Mouse (Mus musculus): ENCODE measurements around the gene Polr1c. TPM values are rescaled to one million over a fixed set of nuclear protein-coding genes. Genes with fewer than 3 reads are reported as not detected.

The Polr1c gene
- polyA plus RNA-seq, 1 experiment from 2014 or later = 100 TPM

DNA sequence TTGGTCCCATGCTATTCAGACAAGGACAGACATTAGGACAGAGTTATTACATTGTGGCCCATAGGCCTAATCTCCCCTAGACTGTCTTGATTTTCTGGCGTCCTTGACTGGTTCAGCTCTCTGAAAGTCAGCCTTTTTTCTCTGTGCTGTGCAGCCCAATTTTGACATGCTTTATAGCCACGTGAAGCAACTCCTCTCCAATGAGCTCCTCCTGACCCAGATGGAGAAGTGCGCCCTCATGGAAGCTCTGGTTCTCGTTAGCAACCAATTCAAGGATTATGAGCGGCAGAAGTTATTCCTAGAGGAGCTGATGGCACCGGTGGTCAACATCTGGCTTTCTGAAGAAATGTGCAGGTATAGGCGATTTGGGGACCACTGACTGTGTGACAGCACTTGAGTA lies 20.3 kb downstream of the Polr1c start:
- Histone ChIP-seq H3K27ac (ENCODE audit: low read depth, low read length) (no peak overlapping the region), H3K9me3 (ENCODE audit: control insufficient read depth, low read length) (no peaks in the 10 kb centered on the region), H3K4me1 (replicated peaks; ENCODE audit: control insufficient read depth, insufficient read depth, low read length) (no peaks in the 10 kb centered on the region), H3K4me3 (ENCODE audit: low read depth, low read length) (no peak overlapping the region), H3K36me3 (ENCODE audit: control insufficient read depth, insufficient read depth, low read length) (peaks cover 13% of the 10 kb centered on the region; the same call in 1 of the 2 replicates), H3K4me2 (replicated peaks; ENCODE audit: low read depth, low read length) (no peak overlapping the region), H3K27me3 (ENCODE audit: control insufficient read depth, insufficient read depth, low read length) (no peaks in the 10 kb centered on the region), H3K9ac (ENCODE audit: low read depth, low read length) (no peak overlapping the region)
- ATAC-seq (ENCODE audit: low FRiP score) = no peak
- 85% methylated on average over 7 of the region's 7 CpGs for WGBS
- no peak for DNase-seq (ENCODE audit: low spot score)

DNA sequence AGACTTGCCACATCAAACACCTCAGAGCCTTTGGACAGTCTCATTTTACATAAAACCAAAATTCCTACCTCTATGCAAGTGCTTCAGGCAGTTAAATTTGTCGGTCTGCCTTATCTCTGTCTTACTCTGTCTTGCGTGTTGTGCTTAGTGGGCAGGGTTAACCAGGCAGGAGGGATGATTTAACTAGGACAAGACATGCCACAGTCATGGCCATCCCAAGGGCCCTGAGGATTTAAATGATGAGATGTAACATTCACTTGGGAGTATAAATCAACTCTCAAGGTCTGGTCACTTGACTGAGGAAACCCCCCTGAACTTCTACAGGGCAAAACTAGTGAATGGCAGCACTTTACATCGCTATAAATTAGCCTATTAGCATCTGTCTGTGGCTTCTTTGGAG lies 26.3 kb downstream of the Polr1c start:
- 95% methylated on average over 3 of the region's 3 CpGs for WGBS
- DNase-seq (ENCODE audit: low spot score) (no peak), ATAC-seq (ENCODE audit: low FRiP score) (no peak)
- H3K9me3 ChIP-seq (ENCODE audit: control insufficient read depth, low read length) = no peaks in the 10 kb centered on the region
- no peak overlapping the region for H3K27ac ChIP-seq (ENCODE audit: low read depth, low read length)
- no peak overlapping the region for H3K4me3 ChIP-seq (ENCODE audit: low read depth, low read length)
- H3K4me2 ChIP-seq (replicated peaks; ENCODE audit: low read depth, low read length) = no peak overlapping the region
- H3K9ac ChIP-seq (ENCODE audit: low read depth, low read length) = no peak overlapping the region
- H3K27me3 ChIP-seq (ENCODE audit: control insufficient read depth, insufficient read depth, low read length) = no peaks in the 10 kb centered on the region
- no peaks in the 10 kb centered on the region for H3K4me1 ChIP-seq (replicated peaks; ENCODE audit: control insufficient read depth, insufficient read depth, low read length)
- H3K36me3 ChIP-seq (ENCODE audit: control insufficient read depth, insufficient read depth, low read length) = peaks cover 13% of the 10 kb centered on the region

DNA sequence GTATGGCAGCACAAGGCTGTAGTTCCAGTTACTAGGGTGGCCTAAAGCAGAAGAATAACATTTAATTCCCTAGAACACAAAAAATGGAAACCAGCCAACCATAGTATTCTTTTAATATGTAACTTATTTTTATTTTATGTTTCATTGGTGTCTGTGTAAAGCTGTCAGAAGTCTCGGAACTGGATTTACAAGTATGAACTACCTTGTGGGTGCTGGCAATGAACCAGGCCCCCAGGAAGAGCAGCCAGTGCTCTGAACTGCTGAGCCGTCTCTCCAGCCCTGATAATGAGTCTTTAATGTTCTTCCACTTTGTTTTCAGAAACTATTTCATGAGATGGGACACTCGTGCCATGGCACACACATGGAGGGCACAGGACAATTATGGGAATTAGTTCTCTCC lies 37.3 kb downstream of the Polr1c start:
- no peak overlapping the region for H3K27ac ChIP-seq (ENCODE audit: low read depth, low read length)

DNA sequence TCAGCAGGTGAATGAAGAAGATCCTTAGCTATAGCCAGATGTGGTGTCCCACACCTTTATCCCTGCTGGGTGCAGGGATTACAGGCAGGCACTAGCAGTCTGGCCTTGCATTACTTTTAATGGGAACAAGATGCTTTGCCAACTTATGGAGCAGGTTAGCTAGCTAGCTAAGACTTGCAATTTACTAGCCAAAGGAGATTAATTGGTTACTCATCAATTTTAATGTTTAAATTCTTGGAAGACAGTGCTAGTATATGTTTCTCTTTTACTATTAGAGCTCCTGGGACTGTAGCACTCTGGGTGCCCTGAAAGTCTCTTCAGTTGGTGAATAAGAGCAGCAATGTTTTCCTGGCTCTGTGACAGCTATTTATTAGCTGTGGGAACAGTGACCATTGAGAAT lies 41.2 kb downstream of the Polr1c start:
- H3K4me1 ChIP-seq (replicated peaks; ENCODE audit: control insufficient read depth, insufficient read depth, low read length) = no peaks in the 10 kb centered on the region
- H3K9ac ChIP-seq (ENCODE audit: low read depth, low read length) = no peak overlapping the region
- H3K4me2 ChIP-seq (replicated peaks; ENCODE audit: low read depth, low read length) = no peak overlapping the region
- no peaks in the 10 kb centered on the region for H3K9me3 ChIP-seq (ENCODE audit: control insufficient read depth, low read length)
- H3K27me3 ChIP-seq (ENCODE audit: control insufficient read depth, insufficient read depth, low read length) = no peaks in the 10 kb centered on the region
- DNase-seq (ENCODE audit: low spot score) (no peak), ATAC-seq (ENCODE audit: low FRiP score) (no peak)
- no peak overlapping the region for H3K4me3 ChIP-seq (ENCODE audit: low read depth, low read length)
- no peak overlapping the region for H3K27ac ChIP-seq (ENCODE audit: low read depth, low read length)
- peaks cover 10% of the 10 kb centered on the region; the same call in 1 of the 2 replicates for H3K36me3 ChIP-seq (ENCODE audit: control insufficient read depth, insufficient read depth, low read length)

More for the DNA sequence above, 37.3 kb downstream of the Polr1c start:
- DNase-seq (ENCODE audit: low spot score) (no peak), ATAC-seq (ENCODE audit: low FRiP score) (no peak)
- Histone ChIP-seq H3K36me3 (ENCODE audit: control insufficient read depth, insufficient read depth, low read length) (peaks cover 13% of the 10 kb centered on the region; the same call in 1 of the 2 replicates), H3K4me1 (replicated peaks; ENCODE audit: control insufficient read depth, insufficient read depth, low read length) (no peaks in the 10 kb centered on the region), H3K4me3 (ENCODE audit: low read depth, low read length) (no peak overlapping the region), H3K4me2 (replicated peaks; ENCODE audit: low read depth, low read length) (no peak overlapping the region), H3K27me3 (ENCODE audit: control insufficient read depth, insufficient read depth, low read length) (no peaks in the 10 kb centered on the region), H3K9me3 (ENCODE audit: control insufficient read depth, low read length) (no peaks in the 10 kb centered on the region), H3K9ac (ENCODE audit: low read depth, low read length) (no peak overlapping the region)
- WGBS = 93% methylated on average over 3 of the region's 3 CpGs

DNA sequence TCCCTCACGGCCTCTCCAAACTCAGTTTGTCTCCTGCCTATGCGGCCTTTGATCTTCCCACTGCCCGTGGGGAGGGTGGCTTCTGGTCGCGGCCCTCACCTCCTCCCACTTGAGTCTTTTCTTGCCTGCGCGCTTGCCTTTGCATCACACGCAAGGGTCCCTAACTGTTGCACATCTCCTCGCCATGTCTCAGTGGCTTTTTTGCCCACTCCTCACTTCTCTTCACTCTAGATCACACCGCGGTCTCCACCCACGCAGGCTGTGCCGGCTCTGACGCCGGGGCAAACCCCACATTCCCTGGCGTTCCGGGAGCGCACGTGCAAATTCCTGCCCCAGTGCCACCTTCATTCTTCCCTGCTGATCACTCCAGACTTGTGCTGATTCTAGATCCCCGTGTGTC lies 44.8 kb downstream of the Polr1c start:
- peak overlapping the region; percentile 93 for H3K4me3 ChIP-seq (ENCODE audit: low read depth, low read length)
- H3K27me3 ChIP-seq (ENCODE audit: control insufficient read depth, insufficient read depth, low read length) = no peaks in the 10 kb centered on the region
- H3K27ac ChIP-seq (ENCODE audit: low read depth, low read length) = peak overlapping the region; percentile 64
- H3K4me1 ChIP-seq (replicated peaks; ENCODE audit: control insufficient read depth, insufficient read depth, low read length) = no peaks in the 10 kb centered on the region
- H3K4me2 ChIP-seq (replicated peaks; ENCODE audit: low read depth, low read length) = peak overlapping the region; percentile 54
- ATAC-seq (ENCODE audit: low FRiP score) = no peak
- H3K9me3 ChIP-seq (ENCODE audit: control insufficient read depth, low read length) = no peaks in the 10 kb centered on the region
- peaks cover 10% of the 10 kb centered on the region; the same call in 1 of the 2 replicates for H3K36me3 ChIP-seq (ENCODE audit: control insufficient read depth, insufficient read depth, low read length)
- under 1% methylated on average over 20 of the region's 20 CpGs for WGBS
- peak overlapping the region; percentile 88 for H3K9ac ChIP-seq (ENCODE audit: low read depth, low read length)
- DNase-seq (ENCODE audit: low spot score) = no peak

DNA sequence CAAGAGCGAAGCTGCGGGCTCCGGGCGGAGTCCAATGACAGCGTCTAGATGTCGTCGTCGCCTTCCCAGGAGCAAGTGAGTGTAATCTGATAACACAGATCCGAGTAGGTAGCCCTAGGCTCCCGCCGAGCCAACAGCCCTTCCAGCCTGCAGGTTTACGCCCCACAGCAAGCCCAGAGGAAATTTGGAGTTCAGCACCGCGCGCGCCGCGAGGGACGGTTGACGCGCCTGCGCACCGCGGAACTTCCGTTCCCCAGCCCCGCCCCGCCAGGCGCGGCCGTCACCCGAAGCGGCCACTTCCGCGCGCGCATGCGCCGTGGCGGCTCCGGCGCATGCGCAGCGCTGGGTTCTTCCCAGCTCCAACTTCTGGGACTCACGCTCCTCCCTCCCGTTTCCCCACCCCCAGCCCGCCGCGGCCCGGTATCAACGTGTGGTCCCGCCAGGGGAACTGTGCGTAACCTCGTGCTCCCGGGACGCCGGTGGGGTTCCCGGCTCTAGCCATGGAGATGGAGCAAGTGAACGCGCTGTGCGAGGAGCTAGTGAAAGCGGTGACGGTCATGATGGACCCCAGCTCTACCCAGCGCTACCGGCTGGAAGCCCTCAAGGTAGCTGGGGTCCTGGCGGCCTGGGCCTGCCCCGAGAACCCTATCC lies 45.3 kb downstream of the Polr1c start, which contains the start of the genes Polh and Xpo5:
Gene Polh (minus strand): TSS at position 225 of the 651 bp plus-strand sequence.
Gene Xpo5 (plus strand): TSS at position 362 of the 651 bp plus-strand sequence.
- Histone ChIP-seq H3K4me3 (ENCODE audit: low read depth, low read length) (peak within 1 kb of the TSS; percentile 93), H3K9ac (ENCODE audit: low read depth, low read length) (peak within 1 kb of the TSS; percentile 88), H3K9me3 (ENCODE audit: control insufficient read depth, low read length) (no peaks in the 10 kb centered on the region), H3K4me2 (replicated peaks; ENCODE audit: low read depth, low read length) (peak within 1 kb of the TSS; percentile 54), H3K27ac (ENCODE audit: low read depth, low read length) (peak within 1 kb of the TSS; percentile 64), H3K27me3 (ENCODE audit: control insufficient read depth, insufficient read depth, low read length) (no peaks in the 10 kb centered on the region), H3K36me3 (ENCODE audit: control insufficient read depth, insufficient read depth, low read length) (peaks cover 5% of the 10 kb centered on the region; the same call in 1 of the 2 replicates), H3K4me1 (replicated peaks; ENCODE audit: control insufficient read depth, insufficient read depth, low read length) (no peaks in the 10 kb centered on the region)
- WGBS = under 1% methylated on average over 59 of the region's 66 CpGs
- DNase-seq (ENCODE audit: low spot score) = peak; percentile 99
- peak; percentile 94 for ATAC-seq (ENCODE audit: low FRiP score)

DNA sequence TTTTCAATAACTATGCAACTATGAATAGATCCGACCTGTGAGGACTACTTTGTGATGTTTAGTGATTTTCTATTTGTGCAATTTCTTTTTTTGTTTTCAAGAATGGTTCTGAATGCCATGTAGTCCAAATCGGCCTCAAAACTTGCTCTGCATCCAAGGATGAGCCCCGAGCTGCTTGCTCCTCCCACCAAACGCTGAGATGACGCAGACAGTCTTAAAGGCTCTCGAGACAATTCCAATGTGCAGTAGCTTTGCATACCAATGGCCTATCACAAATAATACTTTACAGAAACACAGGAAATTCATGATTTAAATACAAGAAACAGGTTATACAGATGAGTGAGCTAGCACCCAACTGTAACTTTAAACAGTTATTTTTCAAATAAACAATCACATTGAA lies 46.7 kb downstream of the Polr1c start:
- H3K27me3 ChIP-seq (ENCODE audit: control insufficient read depth, insufficient read depth, low read length) = no peaks in the 10 kb centered on the region
- H3K27ac ChIP-seq (ENCODE audit: low read depth, low read length) = no peak overlapping the region
- no peaks in the 10 kb centered on the region for H3K4me1 ChIP-seq (replicated peaks; ENCODE audit: control insufficient read depth, insufficient read depth, low read length)
- peak overlapping the region; percentile 22; the same call in 1 of the 2 replicates for H3K4me2 ChIP-seq (replicated peaks; ENCODE audit: low read depth, low read length)
- 77% methylated on average over 6 of the region's 6 CpGs for WGBS
- no peak for DNase-seq (ENCODE audit: low spot score)
- no peak for ATAC-seq (ENCODE audit: low FRiP score)
- no peaks in the 10 kb centered on the region for H3K9me3 ChIP-seq (ENCODE audit: control insufficient read depth, low read length)
- H3K36me3 ChIP-seq (ENCODE audit: control insufficient read depth, insufficient read depth, low read length) = no peaks in the 10 kb centered on the region
- peak overlapping the region; percentile 93 for H3K4me3 ChIP-seq (ENCODE audit: low read depth, low read length)
- peak overlapping the region; percentile 17; the same call in 1 of the 2 replicates for H3K9ac ChIP-seq (ENCODE audit: low read depth, low read length)

Data from hindbrain, embryonic 11.5 days (tissue).